Mouse (Mus musculus): ENCODE measurements around the gene Sfxn2. TPM values are rescaled to one million over a fixed set of nuclear protein-coding genes. Genes with fewer than 3 reads are reported as not detected.

Sfxn2 gene
- polyA plus RNA-seq, 1 experiment, result 3.8 TPM

DNA sequence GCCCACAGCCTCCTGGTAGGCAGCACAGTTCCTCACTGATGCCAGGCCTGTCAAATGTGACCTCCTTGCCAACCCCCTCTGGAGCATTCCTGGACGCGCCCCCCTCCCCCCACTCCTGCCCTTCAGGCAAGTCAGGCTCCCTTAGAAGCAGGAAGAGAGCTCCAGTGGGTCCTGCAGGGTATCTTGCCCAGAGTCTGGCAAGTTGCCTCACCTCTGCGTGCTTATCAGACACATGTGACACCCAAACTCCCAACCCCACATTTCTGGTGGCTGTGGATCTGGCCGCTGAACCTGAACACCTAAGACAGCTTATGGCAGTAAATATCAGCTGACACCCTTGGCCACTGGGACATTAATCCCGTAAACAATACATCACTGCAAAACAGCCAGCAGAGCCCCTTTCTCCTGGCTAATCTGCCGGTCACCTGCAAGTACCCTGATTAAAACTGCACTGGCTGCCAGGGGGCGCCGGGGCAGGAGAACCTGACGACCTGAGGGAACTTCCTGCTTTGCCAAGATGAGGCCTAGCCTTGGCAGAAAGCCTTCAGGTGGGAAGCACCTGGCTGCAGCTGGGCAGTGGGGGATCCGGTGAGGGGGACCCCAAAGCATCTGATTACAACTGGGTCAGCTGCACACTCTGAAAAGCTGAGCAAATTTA, 41.0 kb upstream of the Sfxn2 start:
- Histone ChIP-seq H3K4me3 (ENCODE audit: insufficient read depth, low read depth, low read length) (no peak overlapping the region), H3K4me1 (ENCODE audit: control insufficient read depth, insufficient read depth, insufficient read length, low read length) (peaks cover 10% of the 10 kb centered on the region), H3K27ac (replicated peaks; ENCODE audit: low read depth, low read length) (no peak overlapping the region)

- Histone ChIP-seq H3K4me1 (ENCODE audit: control insufficient read depth, insufficient read depth, insufficient read length, low read length) (peaks cover 7% of the 10 kb centered on the region), H3K4me3 (ENCODE audit: insufficient read depth, low read depth, low read length) (no peak overlapping the region), H3K27ac (replicated peaks; ENCODE audit: low read depth, low read length) (no peak overlapping the region)
Observed at GRCm38 (mm10) chr19:46533066-46533465, 40.1 kb upstream of the Sfxn2 start.

DNA sequence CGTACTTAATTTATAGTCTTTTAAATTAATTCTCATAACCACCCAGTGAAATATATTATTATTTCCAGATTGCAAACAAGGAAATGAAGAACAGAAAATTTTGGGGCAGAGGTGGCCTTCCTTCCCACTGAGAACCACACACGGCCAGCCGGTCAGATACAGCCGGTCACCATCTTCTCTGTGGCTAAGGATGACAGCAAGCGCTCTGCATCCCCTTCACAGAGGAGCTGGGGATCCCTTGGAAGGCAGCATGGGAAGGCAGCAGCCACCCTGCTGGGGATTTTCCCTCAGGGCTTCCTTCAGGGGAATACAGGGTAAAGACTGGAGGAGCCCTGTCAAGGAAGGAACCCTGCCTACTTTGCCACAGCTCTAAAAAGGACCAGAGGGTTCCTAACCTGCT, 39.6 kb upstream of the Sfxn2 start:
- no peak overlapping the region for H3K27ac ChIP-seq (replicated peaks; ENCODE audit: low read depth, low read length)
- H3K4me3 ChIP-seq (ENCODE audit: insufficient read depth, low read depth, low read length), result no peak overlapping the region
- H3K4me1 ChIP-seq (ENCODE audit: control insufficient read depth, insufficient read depth, insufficient read length, low read length), result peaks cover 7% of the 10 kb centered on the region; the same call in 1 of the 2 replicates

DNA sequence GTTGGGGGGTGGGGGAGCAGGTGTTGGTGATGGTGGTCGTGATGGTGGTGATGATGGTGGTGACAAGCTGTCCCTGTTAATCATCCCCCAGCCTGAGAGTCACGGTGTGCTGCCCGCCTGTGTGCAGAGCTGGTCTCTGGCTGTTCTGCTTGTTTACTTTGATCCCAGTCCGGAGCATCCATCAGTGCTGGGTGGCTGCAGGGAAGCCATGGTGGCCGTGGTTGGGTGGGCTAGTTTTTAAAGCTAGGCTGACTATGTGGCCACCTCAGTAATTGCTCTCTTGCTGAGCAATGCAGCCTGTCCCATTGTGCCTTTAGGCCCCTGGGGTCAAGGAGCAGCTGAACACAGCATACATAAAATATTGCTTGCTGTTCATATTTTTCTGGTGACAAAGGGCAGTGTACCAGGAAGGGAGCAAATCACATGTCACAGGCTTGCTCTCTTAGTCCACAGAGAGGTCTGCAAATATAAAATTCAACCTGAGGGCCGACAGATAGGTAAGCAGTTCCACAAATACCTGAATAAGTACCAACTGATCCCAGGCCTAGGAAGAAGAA, 38.5 kb upstream of the Sfxn2 start:
- Histone ChIP-seq H3K4me3 (ENCODE audit: insufficient read depth, low read depth, low read length) (no peak overlapping the region), H3K4me1 (ENCODE audit: control insufficient read depth, insufficient read depth, insufficient read length, low read length) (peaks cover 3% of the 10 kb centered on the region; the same call in 1 of the 2 replicates), H3K27ac (replicated peaks; ENCODE audit: low read depth, low read length) (no peak overlapping the region)

DNA sequence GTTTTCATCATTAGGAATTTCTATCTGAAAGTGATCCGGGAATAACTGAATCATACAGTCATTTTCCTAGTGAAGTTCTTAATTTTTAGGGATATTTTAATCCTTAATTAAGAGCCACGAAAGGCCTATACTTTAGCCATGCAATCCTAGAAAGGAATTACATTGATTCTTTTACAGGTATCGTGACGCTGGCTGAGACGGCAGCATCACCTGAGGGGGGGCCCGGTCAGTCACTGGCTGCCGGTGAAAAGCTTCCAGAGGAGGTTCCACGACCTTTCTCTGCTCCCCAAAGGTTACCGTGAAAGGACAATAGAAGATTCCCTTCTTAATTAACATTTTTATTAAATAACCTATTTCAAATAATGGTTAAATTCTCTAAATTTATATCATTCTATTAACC, 35.8 kb upstream of the Sfxn2 start:
- Histone ChIP-seq H3K4me1 (ENCODE audit: control insufficient read depth, insufficient read depth, insufficient read length, low read length) (no peaks in the 10 kb centered on the region), H3K27ac (replicated peaks; ENCODE audit: low read depth, low read length) (no peak overlapping the region), H3K4me3 (ENCODE audit: insufficient read depth, low read depth, low read length) (no peak overlapping the region)

GRCm38 (mm10) chr19:46538213-46538612, 35.0 kb upstream of the Sfxn2 start:
- Histone ChIP-seq H3K4me3 (ENCODE audit: insufficient read depth, low read depth, low read length) (no peak overlapping the region), H3K27ac (replicated peaks; ENCODE audit: low read depth, low read length) (no peak overlapping the region), H3K4me1 (ENCODE audit: control insufficient read depth, insufficient read depth, insufficient read length, low read length) (no peaks in the 10 kb centered on the region)

- Histone ChIP-seq H3K4me3 (ENCODE audit: insufficient read depth, low read depth, low read length) (no peak overlapping the region), H3K27ac (replicated peaks; ENCODE audit: low read depth, low read length) (no peak overlapping the region), H3K4me1 (ENCODE audit: control insufficient read depth, insufficient read depth, insufficient read length, low read length) (no peaks in the 10 kb centered on the region)
Observed at GRCm38 (mm10) chr19:46542750-46543149, 30.4 kb upstream of the Sfxn2 start.

DNA sequence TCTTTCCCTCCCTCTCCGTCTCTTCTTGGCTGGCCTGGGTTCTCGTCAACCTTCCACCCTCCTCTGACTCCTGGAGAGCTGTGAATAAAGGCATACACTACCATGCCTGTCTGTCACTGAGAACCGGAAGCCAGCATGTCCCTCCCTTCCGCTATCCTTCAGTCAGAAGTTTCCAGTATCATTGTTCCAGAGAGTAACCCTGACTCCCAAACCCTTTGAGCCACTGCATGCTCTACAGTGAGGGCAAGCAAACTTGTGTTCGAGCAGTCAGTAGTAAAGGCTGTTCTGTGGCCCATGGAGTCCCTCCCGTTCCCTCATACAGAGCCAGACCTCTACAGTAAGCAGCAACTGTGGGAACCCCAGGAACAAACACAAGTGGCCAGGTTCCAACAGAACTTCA, 25.6 kb upstream of the Sfxn2 start:
- H3K4me1 ChIP-seq (ENCODE audit: control insufficient read depth, insufficient read depth, insufficient read length, low read length), result no peaks in the 10 kb centered on the region
- no peak overlapping the region for H3K27ac ChIP-seq (replicated peaks; ENCODE audit: low read depth, low read length)
- H3K4me3 ChIP-seq (ENCODE audit: insufficient read depth, low read depth, low read length), result no peak overlapping the region

DNA sequence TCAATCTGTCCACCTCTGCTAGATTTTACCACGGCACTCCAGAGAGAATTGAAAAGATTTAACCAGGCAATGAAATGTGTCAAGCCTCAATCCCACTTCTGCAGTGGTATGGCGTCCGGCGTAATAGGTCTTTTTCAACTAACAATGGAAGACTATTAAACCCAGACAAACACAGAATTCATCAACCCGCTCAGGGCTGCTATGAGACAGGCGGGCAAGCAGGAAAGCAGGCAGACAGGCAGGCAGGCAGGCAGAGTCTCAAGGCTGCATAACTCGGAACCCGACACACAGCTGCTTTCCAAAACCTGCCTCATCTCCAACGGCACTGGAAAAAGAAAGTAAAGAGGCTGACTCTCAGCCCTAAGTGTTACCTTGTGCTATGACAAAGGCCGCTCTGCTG, 25.1 kb upstream of the Sfxn2 start:
- no peak overlapping the region for H3K4me3 ChIP-seq (ENCODE audit: insufficient read depth, low read depth, low read length)
- H3K4me1 ChIP-seq (ENCODE audit: control insufficient read depth, insufficient read depth, insufficient read length, low read length), result no peaks in the 10 kb centered on the region
- no peak overlapping the region for H3K27ac ChIP-seq (replicated peaks; ENCODE audit: low read depth, low read length)

DNA sequence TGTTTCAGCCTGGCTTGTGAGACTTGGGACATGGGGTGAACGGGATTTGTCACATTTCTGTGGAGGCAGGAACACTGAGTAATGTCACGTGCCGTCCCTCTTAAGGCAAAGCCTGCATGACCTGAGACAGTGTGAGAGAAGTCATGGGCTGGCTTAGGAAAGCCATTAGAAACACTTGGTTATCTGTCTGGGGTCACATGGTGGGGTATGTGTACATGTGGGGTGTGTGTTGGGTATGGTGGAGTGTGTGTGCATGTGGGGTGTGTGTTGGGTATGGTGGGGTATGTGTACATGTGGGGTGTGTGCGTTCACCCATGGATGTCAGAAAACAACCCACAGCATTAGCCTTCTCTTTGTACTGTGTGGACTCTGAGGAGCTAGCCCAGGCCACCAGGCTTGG, 22.8 kb upstream of the Sfxn2 start:
- no peak overlapping the region for H3K4me3 ChIP-seq (ENCODE audit: insufficient read depth, low read depth, low read length)
- no peak overlapping the region for H3K27ac ChIP-seq (replicated peaks; ENCODE audit: low read depth, low read length)
- no peaks in the 10 kb centered on the region for H3K4me1 ChIP-seq (ENCODE audit: control insufficient read depth, insufficient read depth, insufficient read length, low read length)

- Histone ChIP-seq H3K4me1 (ENCODE audit: control insufficient read depth, insufficient read depth, insufficient read length, low read length) (no peaks in the 10 kb centered on the region), H3K4me3 (ENCODE audit: insufficient read depth, low read depth, low read length) (no peak overlapping the region), H3K27ac (replicated peaks; ENCODE audit: low read depth, low read length) (no peak overlapping the region)
Observed at GRCm38 (mm10) chr19:46552496-46552895, 20.7 kb upstream of the Sfxn2 start.

DNA sequence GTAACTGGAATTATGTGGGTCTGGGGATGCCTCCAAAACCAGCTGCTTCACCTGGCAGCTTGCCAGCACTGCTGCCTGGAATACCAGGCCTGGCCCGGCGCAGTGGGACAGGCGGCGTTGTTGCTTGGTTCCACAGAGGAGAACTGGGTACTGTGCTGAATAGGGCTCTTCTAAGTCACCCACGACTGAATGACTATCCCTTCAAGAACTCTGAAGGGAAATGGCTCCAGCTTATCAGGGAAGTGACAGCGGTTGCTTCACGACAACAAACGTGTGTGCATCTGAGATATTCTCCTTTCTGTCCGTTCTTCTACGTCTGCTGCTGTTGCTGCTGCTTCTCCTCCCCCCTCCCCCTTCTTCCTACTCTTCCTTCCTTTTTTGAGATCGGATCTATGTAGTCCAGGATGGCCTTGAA, 19.6 kb upstream of the Sfxn2 start:
- no peak overlapping the region for H3K27ac ChIP-seq (replicated peaks; ENCODE audit: low read depth, low read length)
- no peaks in the 10 kb centered on the region for H3K4me1 ChIP-seq (ENCODE audit: control insufficient read depth, insufficient read depth, insufficient read length, low read length)
- H3K4me3 ChIP-seq (ENCODE audit: insufficient read depth, low read depth, low read length), result no peak overlapping the region

DNA sequence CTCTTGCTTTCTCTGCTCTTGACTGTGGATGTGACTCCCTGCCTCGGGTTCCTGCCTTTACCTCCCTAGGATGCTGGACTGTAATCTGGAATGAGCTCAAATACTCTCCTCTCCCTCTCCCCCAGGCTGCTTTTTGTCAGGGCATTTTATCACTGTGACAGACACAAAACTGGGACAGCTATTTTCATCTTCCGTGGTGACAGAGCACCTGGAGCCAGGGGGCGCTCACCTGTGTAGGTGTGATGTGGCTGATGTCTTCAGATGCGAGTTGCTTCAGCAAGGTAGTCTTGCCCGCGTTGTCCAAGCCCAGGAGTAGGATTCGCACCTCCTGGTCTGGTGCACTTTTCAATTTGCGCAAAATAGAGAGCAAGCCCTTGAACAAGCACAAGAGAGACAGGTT, 15.2 kb upstream of the Sfxn2 start:
- Histone ChIP-seq H3K27ac (replicated peaks; ENCODE audit: low read depth, low read length) (no peak overlapping the region), H3K4me3 (ENCODE audit: insufficient read depth, low read depth, low read length) (no peak overlapping the region), H3K4me1 (ENCODE audit: control insufficient read depth, insufficient read depth, insufficient read length, low read length) (no peaks in the 10 kb centered on the region; the same call in 1 of the 2 replicates)

- no peak overlapping the region for H3K27ac ChIP-seq (replicated peaks; ENCODE audit: low read depth, low read length)
- H3K4me1 ChIP-seq (ENCODE audit: control insufficient read depth, insufficient read depth, insufficient read length, low read length), result no peaks in the 10 kb centered on the region; the same call in 1 of the 2 replicates
- H3K4me3 ChIP-seq (ENCODE audit: insufficient read depth, low read depth, low read length), result no peak overlapping the region
Observed at GRCm38 (mm10) chr19:46558631-46559030, 14.5 kb upstream of the Sfxn2 start.

- Histone ChIP-seq H3K4me3 (ENCODE audit: insufficient read depth, low read depth, low read length) (no peak overlapping the region), H3K4me1 (ENCODE audit: control insufficient read depth, insufficient read depth, insufficient read length, low read length) (no peaks in the 10 kb centered on the region; the same call in 1 of the 2 replicates), H3K27ac (replicated peaks; ENCODE audit: low read depth, low read length) (no peak overlapping the region)
Observed at GRCm38 (mm10) chr19:46562132-46562531, 11.0 kb upstream of the Sfxn2 start.

All from brown adipose tissue, adult 24 weeks (tissue).